Mouse (Mus musculus) heart, embryonic 11.5 days (tissue): ENCODE measurements around the gene Mfap1b. TPM values are rescaled to one million over a fixed set of nuclear protein-coding genes. Genes with fewer than 3 reads are reported as not detected.
"Not testable (repeated sequence)": the region's sequence is repeated elsewhere in the genome, so short reads cannot be mapped to it uniquely, and the experiment has no call there.

Source experiments
- ATAC-seq: fragments of 200-750 bp; cut with Nextera tagmentation; replicated peaks from 2 replicates; pipeline ENCODE4 v1.8.0; 2017; ENCODE audit warnings: moderate library complexity; ENCODE audit not compliant: insufficient number of reproducible peaks, low FRiP score, low TSS enrichment
- H3K27ac ChIP-seq: fragments of 300-500 bp; sonication (generic); 2 replicates; pipeline ENCODE4 v1.5.1; 2014; ENCODE audit warnings: mild to moderate bottlenecking, low read depth, low read length
- H3K27me3 ChIP-seq: fragments of 300-500 bp; sonication (generic); 2 replicates; pipeline ENCODE4 v1.6.1; 2014; ENCODE audit warnings: mild to moderate bottlenecking, low read length, mixed read lengths; ENCODE audit not compliant: control insufficient read depth, insufficient read depth
- H3K36me3 ChIP-seq: fragments of 300-500 bp; sonication (generic); 2 replicates; pipeline ENCODE4 v1.6.1; 2014; ENCODE audit warnings: mild to moderate bottlenecking, low read length, moderate library complexity, mixed read lengths; ENCODE audit not compliant: control insufficient read depth, insufficient read depth
- H3K4me1 ChIP-seq: fragments of 300-500 bp; sonication (generic); 2 replicates; pipeline ENCODE4 v1.6.1; 2014; ENCODE audit warnings: low read length; ENCODE audit not compliant: control insufficient read depth, insufficient read depth
- H3K4me2 ChIP-seq: fragments of 300-500 bp; sonication (generic); 2 replicates; pipeline ENCODE4 v1.6.1; 2014; ENCODE audit warnings: mild to moderate bottlenecking, moderate library complexity
- H3K4me3 ChIP-seq: fragments of 300-500 bp; sonication (generic); 2 replicates; pipeline ENCODE4 v1.5.1; 2014; ENCODE audit warnings: low read depth, low read length
- H3K9ac ChIP-seq: fragments of 300-500 bp; sonication (generic); 2 replicates; pipeline ENCODE4 v1.6.1; 2014; ENCODE audit warnings: mild to moderate bottlenecking, low read depth, low read length, moderate library complexity
- H3K9me3 ChIP-seq: fragments of 300-500 bp; sonication (generic); replicated peaks from 2 replicates; pipeline ENCODE4 v1.6.1; 2016; ENCODE audit warnings: low read length; ENCODE audit not compliant: control insufficient read depth
- WGBS: fragments of 180-500 bp; shearing (Covaris S2); extraction: QIAGEN DNeasy Blood & Tissue Kit; methylation state at CpG from one replicate; pipeline ENCODE4 v1.1.7; 2014; ENCODE audit not compliant: insufficient replicate concordance; 5-methylcytosine and 5-hydroxymethylcytosine counted together
- polyA plus RNA-seq: library from polyadenylated mRNA; unstranded; fragments of >200 nt; fragmentation: Nextera tagmentation; extraction: Ambion mirVana; gene quantifications from 2 replicates; pipeline ENCODE4 v1.2.1, GENCODE M21; 2014

The Mfap1b gene
- polyA plus RNA-seq, 1 experiment from 2014 or later: 45.0 TPM

GRCm38 (mm10) chr2:121480498-121480897 lies 6.6 kb upstream of the Mfap1b start:
- no peaks in the 10 kb centered on the region for H3K27me3 ChIP-seq
- ATAC-seq: no peak
- H3K4me1 ChIP-seq: no peaks in the 10 kb centered on the region
- H3K4me2 ChIP-seq: no peak overlapping the region
- no peaks in the 10 kb centered on the region for H3K9me3 ChIP-seq
- no peak overlapping the region for H3K4me3 ChIP-seq
- WGBS: 60% methylated on average over 3 of the region's 3 CpGs
- no peaks in the 10 kb centered on the region for H3K36me3 ChIP-seq
- no peak overlapping the region for H3K9ac ChIP-seq
- no peak overlapping the region for H3K27ac ChIP-seq

- Histone ChIP-seq H3K4me3 (no peak overlapping the region), H3K4me1 (no peaks in the 10 kb centered on the region), H3K9me3 (no peaks in the 10 kb centered on the region), H3K27me3 (no peaks in the 10 kb centered on the region), H3K36me3 (no peaks in the 10 kb centered on the region), H3K4me2 (no peak overlapping the region), H3K9ac (no peak overlapping the region), H3K27ac (no peak overlapping the region)
- WGBS: 68% methylated on average over 3 of the region's 3 CpGs
- no peak for ATAC-seq
Measured at GRCm38 (mm10) chr2:121477491-121478266, 3.8 kb upstream of the Mfap1b start.

- not testable (repeated sequence) for H3K4me1 ChIP-seq, H3K27me3 ChIP-seq, H3K9me3 ChIP-seq, H3K36me3 ChIP-seq, H3K9ac ChIP-seq, H3K4me3 ChIP-seq, H3K27ac ChIP-seq, H3K4me2 ChIP-seq, ATAC-seq
- WGBS: 93% methylated on average over 2 of the region's 2 CpGs
Measured at GRCm38 (mm10) chr2:121475306-121475705, 1.4 kb upstream of the Mfap1b start.

- ATAC-seq: no peak
- H3K27me3 ChIP-seq: no peaks in the 10 kb centered on the region
- no peaks in the 10 kb centered on the region for H3K4me1 ChIP-seq
- H3K4me2 ChIP-seq: peak overlapping the region; percentile 71
- H3K9ac ChIP-seq: peak overlapping the region; percentile 70
- WGBS: 31% methylated on average over 8 of the region's 8 CpGs
- H3K4me3 ChIP-seq: peak overlapping the region; percentile 66
- peak overlapping the region; percentile 70 for H3K27ac ChIP-seq
- no peaks in the 10 kb centered on the region for H3K36me3 ChIP-seq
- H3K9me3 ChIP-seq: no peaks in the 10 kb centered on the region
Measured at GRCm38 (mm10) chr2:121474180-121474535, 291 bp upstream of the Mfap1b start.

- H3K4me2 ChIP-seq, H3K4me3 ChIP-seq: not testable (repeated sequence)
Measured at GRCm38 (mm10) chr2:121472783-121473182, 1.1 kb downstream of the Mfap1b start.

GRCm38 (mm10) chr2:121468982-121469381 lies 4.9 kb downstream of the Mfap1b start:
- 88% methylated on average over 1 of the region's 6 CpGs for WGBS
- H3K9ac ChIP-seq, H3K4me2 ChIP-seq, H3K9me3 ChIP-seq, H3K4me3 ChIP-seq, H3K27ac ChIP-seq, H3K4me1 ChIP-seq, H3K27me3 ChIP-seq, H3K36me3 ChIP-seq, ATAC-seq: not testable (repeated sequence)

More at GRCm38 (mm10) chr2:121472783-121473182, 1.1 kb downstream of the Mfap1b start:
- H3K27me3 ChIP-seq, H3K36me3 ChIP-seq, H3K9me3 ChIP-seq, H3K9ac ChIP-seq, H3K27ac ChIP-seq, ATAC-seq, H3K4me1 ChIP-seq: not testable (repeated sequence)
- WGBS: 98% methylated on average over 3 of the region's 3 CpGs

GRCm38 (mm10) chr2:121460071-121460470 lies 13.8 kb downstream of the Mfap1b start:
- no peak overlapping the region for H3K9ac ChIP-seq
- H3K27ac ChIP-seq: no peak overlapping the region
- WGBS: 73% methylated on average over 2 of the region's 2 CpGs
- no peak overlapping the region for H3K4me3 ChIP-seq
- ATAC-seq: no peak
- H3K4me2 ChIP-seq: no peak overlapping the region
- H3K4me1 ChIP-seq: peaks cover 3% of the 10 kb centered on the region; the same call in 1 of the 2 replicates
- H3K36me3 ChIP-seq: no peaks in the 10 kb centered on the region
- H3K9me3 ChIP-seq: no peaks in the 10 kb centered on the region
- no peaks in the 10 kb centered on the region for H3K27me3 ChIP-seq

GRCm38 (mm10) chr2:121456692-121457642 lies 16.9 kb downstream of the Mfap1b start, which contains the start of gene Serinc4:
TSS of gene Serinc4 (minus strand) at chr2:121456781.
- WGBS: 3% methylated on average over 41 of the region's 41 CpGs
- peaks cover 8% of the 10 kb centered on the region; the same call in 1 of the 2 replicates for H3K36me3 ChIP-seq
- H3K4me2 ChIP-seq: peak within 1 kb of the TSS; percentile 75
- no peaks in the 10 kb centered on the region for H3K9me3 ChIP-seq
- peaks cover 14% of the 10 kb centered on the region for H3K4me1 ChIP-seq
- H3K27ac ChIP-seq: peak within 1 kb of the TSS; percentile 81
- peak within 1 kb of the TSS; percentile 85 for H3K4me3 ChIP-seq
- peak; percentile 83 for ATAC-seq
- no peaks in the 10 kb centered on the region for H3K27me3 ChIP-seq
- peak within 1 kb of the TSS; percentile 86 for H3K9ac ChIP-seq
